Mouse (Mus musculus) liver, embryonic 11.5 days (tissue): ENCODE results near the gene Sf1. TPM values are rescaled to one million over a fixed set of nuclear protein-coding genes. Genes with fewer than 3 reads are reported as not detected.
A peak's percentile ranks its signal among the peaks of the same experiment; 100 is the strongest.

Experiments used
- ATAC-seq: fragments of 200-750 bp; cut with Nextera tagmentation; replicated peaks from 2 replicates; pipeline ENCODE4 v1.8.0; 2017; ENCODE audit warnings: moderate number of reproducible peaks, mild to moderate bottlenecking, moderate TSS enrichment, moderate library complexity; ENCODE audit not compliant: low FRiP score
- DNase-seq: peaks from one replicate; pipeline ENCODE4 v3.0.0-alpha.2; 2017; ENCODE audit warnings: low spot score
- H3K27ac ChIP-seq: fragments of 300-500 bp; sonication (generic); 2 replicates; pipeline ENCODE4 v1.5.1; 2014; ENCODE audit warnings: mild to moderate bottlenecking, low read depth, low read length, control low read depth
- H3K27me3 ChIP-seq: fragments of 300-500 bp; sonication (generic); replicated peaks from 2 replicates; pipeline ENCODE4 v1.6.1; 2014; ENCODE audit warnings: low read length, mixed read lengths; ENCODE audit not compliant: control insufficient read depth, insufficient read depth
- H3K36me3 ChIP-seq: fragments of 300-500 bp; sonication (generic); 2 replicates; pipeline ENCODE4 v1.6.1; 2014; ENCODE audit warnings: mild to moderate bottlenecking, low read length, moderate library complexity, mixed read lengths; ENCODE audit not compliant: control insufficient read depth, insufficient read depth
- H3K4me1 ChIP-seq: fragments of 300-500 bp; sonication (generic); replicated peaks from 2 replicates; pipeline ENCODE4 v1.6.1; 2014; ENCODE audit warnings: low read length, mixed read lengths; ENCODE audit not compliant: control insufficient read depth, insufficient read depth
- H3K4me2 ChIP-seq: fragments of 300-500 bp; sonication (generic); 2 replicates; pipeline ENCODE4 v1.6.1; 2014; ENCODE audit warnings: mild to moderate bottlenecking, control low read depth, moderate library complexity
- H3K4me3 ChIP-seq: fragments of 300-500 bp; sonication (generic); 2 replicates; pipeline ENCODE4 v1.5.1; 2014; ENCODE audit warnings: low read depth, low read length, control low read depth
- H3K9ac ChIP-seq: fragments of 300-500 bp; sonication (generic); 2 replicates; pipeline ENCODE4 v1.6.1; 2014; ENCODE audit warnings: low read depth, low read length, control low read depth
- H3K9me3 ChIP-seq: fragments of 300-500 bp; sonication (generic); 2 replicates; pipeline ENCODE4 v1.6.1; 2016; ENCODE audit warnings: low read length, inconsistent platforms, mixed read lengths; ENCODE audit not compliant: control insufficient read depth
- WGBS: fragments of 180-500 bp; shearing (Covaris S2); extraction: QIAGEN DNeasy Blood & Tissue Kit; methylation state at CpG from one replicate; pipeline ENCODE4 v1.1.7; 2014; 5-methylcytosine and 5-hydroxymethylcytosine counted together
- polyA plus RNA-seq: library from polyadenylated mRNA; unstranded; fragments of >200 nt; fragmentation: Nextera tagmentation; extraction: Ambion mirVana; gene quantifications from 2 replicates; pipeline ENCODE4 v1.2.1, GENCODE M21; 2014

Gene Sf1
- polyA plus RNA-seq, 1 experiment from 2014 or later: 203 TPM

GRCm38 (mm10) chr19:6384128-6384527, 20.6 kb downstream of the Sf1 start, which contains the start of gene Pygm:
Gene Pygm (plus strand): TSS chr19:6384399.
- no peak for DNase-seq
- H3K27me3 ChIP-seq: peaks cover 2% of the 10 kb centered on the region; the same call in 1 of the 2 replicates
- ATAC-seq: no peak
- WGBS: 20% methylated on average over 7 of the region's 7 CpGs
- no peaks in the 10 kb centered on the region for H3K36me3 ChIP-seq
- no peak within 1 kb of the TSS for H3K9ac ChIP-seq
- H3K27ac ChIP-seq: no peak within 1 kb of the TSS; the same call in 1 of the 2 replicates
- no peak within 1 kb of the TSS; the same call in 1 of the 2 replicates for H3K4me2 ChIP-seq
- H3K4me1 ChIP-seq: peaks cover 17% of the 10 kb centered on the region
- no peaks in the 10 kb centered on the region for H3K9me3 ChIP-seq
- H3K4me3 ChIP-seq: no peak within 1 kb of the TSS

GRCm38 (mm10) chr19:6384954-6385353, 21.5 kb downstream of the Sf1 start:
- Histone ChIP-seq H3K9ac (no peak overlapping the region), H3K9me3 (no peaks in the 10 kb centered on the region), H3K27me3 (peaks cover 2% of the 10 kb centered on the region; the same call in 1 of the 2 replicates), H3K36me3 (no peaks in the 10 kb centered on the region), H3K4me3 (no peak overlapping the region), H3K4me1 (peaks cover 22% of the 10 kb centered on the region), H3K4me2 (no peak overlapping the region; the same call in 1 of the 2 replicates), H3K27ac (no peak overlapping the region)
- ATAC-seq: no peak
- no peak for DNase-seq
- 71% methylated on average over 11 of the region's 11 CpGs for WGBS

GRCm38 (mm10) chr19:6385419-6385818, 21.9 kb downstream of the Sf1 start:
- H3K4me3 ChIP-seq: no peak overlapping the region
- no peak overlapping the region for H3K4me2 ChIP-seq
- ATAC-seq: no peak
- 81% methylated on average over 5 of the region's 5 CpGs for WGBS
- peaks cover 22% of the 10 kb centered on the region for H3K4me1 ChIP-seq
- no peak overlapping the region for H3K9ac ChIP-seq
- H3K9me3 ChIP-seq: no peaks in the 10 kb centered on the region
- H3K27me3 ChIP-seq: peaks cover 2% of the 10 kb centered on the region; the same call in 1 of the 2 replicates
- no peak for DNase-seq
- H3K36me3 ChIP-seq: no peaks in the 10 kb centered on the region
- no peak overlapping the region for H3K27ac ChIP-seq

GRCm38 (mm10) chr19:6385821-6386220, 22.3 kb downstream of the Sf1 start:
- 75% methylated on average over 7 of the region's 7 CpGs for WGBS
- H3K4me3 ChIP-seq: no peak overlapping the region
- no peak for DNase-seq
- no peak overlapping the region for H3K27ac ChIP-seq
- H3K4me1 ChIP-seq: peaks cover 22% of the 10 kb centered on the region
- ATAC-seq: no peak
- H3K9me3 ChIP-seq: no peaks in the 10 kb centered on the region
- peaks cover 2% of the 10 kb centered on the region; the same call in 1 of the 2 replicates for H3K27me3 ChIP-seq
- no peak overlapping the region for H3K4me2 ChIP-seq
- H3K9ac ChIP-seq: no peak overlapping the region
- H3K36me3 ChIP-seq: no peaks in the 10 kb centered on the region

- WGBS: 66% methylated on average over 9 of the region's 9 CpGs
- Histone ChIP-seq H3K4me2 (no peak overlapping the region), H3K27ac (no peak overlapping the region), H3K27me3 (peaks cover 2% of the 10 kb centered on the region; the same call in 1 of the 2 replicates), H3K9ac (no peak overlapping the region), H3K9me3 (no peaks in the 10 kb centered on the region), H3K4me3 (no peak overlapping the region), H3K4me1 (peaks cover 22% of the 10 kb centered on the region), H3K36me3 (no peaks in the 10 kb centered on the region)
- ATAC-seq: no peak
- no peak for DNase-seq
Measured at GRCm38 (mm10) chr19:6386234-6386633, 22.7 kb downstream of the Sf1 start.

- no peak overlapping the region for H3K4me2 ChIP-seq
- 83% methylated on average over 13 of the region's 13 CpGs for WGBS
- no peak overlapping the region for H3K27ac ChIP-seq
- peaks cover 2% of the 10 kb centered on the region; the same call in 1 of the 2 replicates for H3K27me3 ChIP-seq
- H3K4me1 ChIP-seq: peaks cover 19% of the 10 kb centered on the region
- H3K9me3 ChIP-seq: no peaks in the 10 kb centered on the region
- H3K9ac ChIP-seq: no peak overlapping the region
- ATAC-seq (no peak), DNase-seq (no peak)
- H3K4me3 ChIP-seq: no peak overlapping the region
- H3K36me3 ChIP-seq: 0 out of 2 replicates have a peak, but pooled peaks cover 2% of the 10 kb centered on the region
Measured at GRCm38 (mm10) chr19:6388006-6388405, 24.5 kb downstream of the Sf1 start.

- Histone ChIP-seq H3K9ac (peak overlapping the region; percentile 21; the same call in 1 of the 2 replicates), H3K4me1 (peaks cover 7% of the 10 kb centered on the region), H3K27ac (no peak overlapping the region), H3K9me3 (no peaks in the 10 kb centered on the region), H3K27me3 (peaks cover 2% of the 10 kb centered on the region; the same call in 1 of the 2 replicates), H3K4me3 (peak overlapping the region; percentile 36), H3K36me3 (0 out of 2 replicates have a peak, but pooled peaks cover 2% of the 10 kb centered on the region), H3K4me2 (peak overlapping the region; percentile 64)
- DNase-seq (no peak), ATAC-seq (peak; percentile 50; the same call in 1 of the 2 replicates)
- WGBS: 14% methylated on average over 16 of the region's 16 CpGs
Measured at GRCm38 (mm10) chr19:6389803-6390202, 26.3 kb downstream of the Sf1 start.

GRCm38 (mm10) chr19:6390251-6390650, 26.8 kb downstream of the Sf1 start:
- Histone ChIP-seq H3K9ac (no peak overlapping the region), H3K27ac (no peak overlapping the region), H3K36me3 (0 out of 2 replicates have a peak, but pooled peaks cover 2% of the 10 kb centered on the region), H3K4me3 (no peak overlapping the region), H3K4me1 (peaks cover 7% of the 10 kb centered on the region), H3K9me3 (no peaks in the 10 kb centered on the region), H3K27me3 (peaks cover 2% of the 10 kb centered on the region; the same call in 1 of the 2 replicates), H3K4me2 (peak overlapping the region; percentile 64)
- ATAC-seq (0 out of 2 replicates have a peak, but pooled peaks have one; percentile 25), DNase-seq (no peak)
- WGBS: 58% methylated on average over 6 of the region's 6 CpGs
